Mouse (Mus musculus) heart, adult 8-10 months (tissue): ENCODE results near the gene Olfr551. TPM values are rescaled to one million over a fixed set of nuclear protein-coding genes. Genes with fewer than 3 reads are reported as not detected.
"Not testable (repeated sequence)": the region's sequence is repeated elsewhere in the genome, so short reads cannot be mapped to it uniquely, and the experiment has no call there.

Source experiments
- DNase-seq: peaks from one replicate; pipeline ENCODE4 v3.0.0; 2022; ENCODE audit warnings: low spot score
- total RNA-seq, 4 experiments: library from RNA; stranded (reverse); gene quantifications; 2 replicates each; pipeline ENCODE4 v1.2.4; 2022

The Olfr551 gene
- not detected for total RNA-seq

GRCm38 (mm10) chr7:102591786-102592185, at the start of gene Olfr551:
Gene Olfr551 (minus strand): TSS chr7:102591886.
- no peak for DNase-seq

- DNase-seq, result no peak
Observed at GRCm38 (mm10) chr7:102638132-102638531, 46.4 kb upstream of the Olfr551 start, which contains the start of gene Olfr554. Gene Olfr554 (plus strand): TSS chr7:102638432.

GRCm38 (mm10) chr7:102636665-102637064, 45.0 kb upstream of the Olfr551 start:
- DNase-seq, result peak; percentile 65

- DNase-seq, result not testable (repeated sequence)
Observed at GRCm38 (mm10) chr7:102620368-102620767, 28.7 kb upstream of the Olfr551 start.

- DNase-seq, result peak; percentile 7
Observed at GRCm38 (mm10) chr7:102619608-102620007, 27.9 kb upstream of the Olfr551 start.

- no peak for DNase-seq
Observed at GRCm38 (mm10) chr7:102618118-102618517, 26.4 kb upstream of the Olfr551 start, which contains the start of gene Olfr553. Gene Olfr553 (minus strand): TSS chr7:102618218.

GRCm38 (mm10) chr7:102597378-102598031, 5.8 kb upstream of the Olfr551 start, which contains the start of gene Olfr552:
Gene Olfr552 (plus strand): TSS chr7:102597770.
- DNase-seq, result no peak

- DNase-seq, result no peak
Observed at GRCm38 (mm10) chr7:102575998-102576397, 15.7 kb downstream of the Olfr551 start.

- no peak for DNase-seq
Observed at GRCm38 (mm10) chr7:102573174-102573830, 18.4 kb downstream of the Olfr551 start.

GRCm38 (mm10) chr7:102571142-102571541, 20.5 kb downstream of the Olfr551 start, which contains the start of gene Olfr550:
Gene Olfr550 (plus strand): TSS chr7:102571442.
- DNase-seq, result no peak

- DNase-seq, result no peak
Observed at GRCm38 (mm10) chr7:102566219-102566618, 25.5 kb downstream of the Olfr551 start.

- peak; percentile 96 for DNase-seq
Observed at GRCm38 (mm10) chr7:102564999-102565997, 26.4 kb downstream of the Olfr551 start, which contains the start of gene Trim21. Gene Trim21 (minus strand): TSS chr7:102565486.

- DNase-seq, result no peak
Observed at GRCm38 (mm10) chr7:102553279-102553678, 38.4 kb downstream of the Olfr551 start.

GRCm38 (mm10) chr7:102549570-102549969, 42.1 kb downstream of the Olfr551 start, which contains the start of gene Olfr549:
Gene Olfr549 (plus strand): TSS chr7:102549870.
- DNase-seq, result no peak

GRCm38 (mm10) chr7:102541251-102541650, 50.4 kb downstream of the Olfr551 start:
- DNase-seq, result no peak

- DNase-seq, result no peak
Observed at GRCm38 (mm10) chr7:102540596-102540995, 51.1 kb downstream of the Olfr551 start, which contains the start of gene Olfr548-ps1. Gene Olfr548-ps1 (plus strand): TSS chr7:102540896.

GRCm38 (mm10) chr7:102534449-102534848, 57.2 kb downstream of the Olfr551 start, which contains the start of gene Olfr547:
Gene Olfr547 (plus strand): TSS chr7:102534749.
- no peak for DNase-seq
